Mouse (Mus musculus) embryonic stem cell, embryonic (primary cell): ENCODE measurements at regions not wholly inside any gene's neighbourhood (a gene's known extent, or its start where the extent isn't known, plus 50 kb on each side); places are given as distances from the start of the nearest gene placed in this dataset.

Experiments
- CTCF ChIA-PET, 4 experiments: fragments of 300-600 bp in 2 of 4; fragments of 350-600 bp in 2 of 4; sonication (Branson Sonifier 250); formaldehyde crosslinking; loops; one replicate each; lab custom pipeline; 2022; ENCODE audit warnings: inconsistent platforms in 2 of 4; lab: Charles Lee
- POLR2A ChIA-PET, 4 experiments: fragments of 300-600 bp in 2 of 4; fragments of 350-600 bp in 2 of 4; sonication (Branson Sonifier 250); formaldehyde crosslinking; loops; one replicate each; lab custom pipeline; 2022; ENCODE audit warnings: antibody characterized with exemption in 4 of 4, inconsistent platforms in 1 of 4; lab: Charles Lee

- POLR2A ChIA-PET = interaction anchor here in 2 of 4 experiments (0.5 to 0.8 kb wide), 2 partner anchors 18 to 239 kb away, joined by 3 read pairs; no protein-coding TSS in a partner anchor
- CTCF ChIA-PET = interaction anchor here in 1 of 4 experiments (0.7 kb wide), 1 partner anchor 225 kb away, joined by 3 read pairs; no protein-coding TSS in a partner anchor
These were observed 194.9 kb upstream of the Nectin1 start for GRCm38 (mm10) chr9:43548883-43549282.

DNA sequence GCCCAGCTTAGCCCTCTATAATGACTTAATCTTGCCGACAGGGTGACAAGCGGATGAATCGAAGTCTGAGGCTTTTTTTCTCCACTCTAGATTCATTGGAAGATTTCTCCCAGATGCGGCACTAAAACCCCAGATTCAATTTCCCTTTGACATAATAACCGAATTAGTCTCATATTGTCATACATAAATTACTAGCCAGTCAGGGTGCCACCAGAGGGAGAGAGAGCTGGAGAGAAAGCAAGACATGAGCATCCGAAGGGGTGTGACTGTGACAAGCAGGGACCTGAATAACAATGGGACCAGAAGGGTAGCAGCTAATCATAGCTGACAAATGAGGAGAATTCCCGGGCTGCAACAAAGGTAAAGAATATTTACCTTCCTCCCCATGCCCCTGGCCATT lies 194.5 kb upstream of the Nectin1 start:
- POLR2A ChIA-PET = interaction anchor here in 1 of 4 experiments (0.5 to 0.8 kb wide), 2 partner anchors 17 to 163 kb away, joined by 3 to 5 read pairs; no protein-coding TSS in a partner anchor
- CTCF ChIA-PET = interaction anchor here in 1 of 4 experiments (0.7 kb wide), 1 partner anchor 225 kb away, joined by 3 read pairs; no protein-coding TSS in a partner anchor

- ChIA-PET CTCF (interaction anchor here in 2 of 4 experiments (0.6 to 1.1 kb wide), 5 partner anchors 12 to 689 kb away, joined by 3 to 16 read pairs (median 4); no protein-coding TSS in a partner anchor), POLR2A (interaction anchor here in 1 of 4 experiments (0.8 kb wide), 1 partner anchor 17 kb away, joined by 3 read pairs; no protein-coding TSS in a partner anchor)
These were observed 191.0 kb upstream of the Nectin1 start for GRCm38 (mm10) chr9:43552758-43553157.

DNA sequence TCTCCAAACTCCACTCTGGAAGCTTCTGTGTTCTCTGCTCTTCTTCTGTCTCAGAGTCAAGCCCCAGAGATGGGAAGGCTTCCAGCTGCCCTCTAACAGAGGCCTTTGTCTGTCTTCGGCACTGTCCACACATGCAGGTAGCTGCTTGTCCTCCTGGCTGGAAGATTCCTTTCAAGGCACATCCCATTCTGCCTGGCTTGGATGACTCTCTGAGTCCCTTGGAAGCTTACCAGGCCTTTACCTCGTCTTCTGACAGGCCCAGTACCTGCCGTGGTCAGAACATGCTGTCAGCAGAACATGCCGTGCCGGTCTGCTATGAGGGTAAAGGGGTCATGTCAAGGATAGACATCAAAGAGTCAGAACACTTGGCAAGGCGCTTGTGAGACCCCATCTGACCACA lies 181.8 kb upstream of the Nectin1 start:
- ChIA-PET CTCF (no interaction called here), POLR2A (interaction anchor here in 1 of 4 experiments (0.6 kb wide), 1 partner anchor 35 kb away, joined by 8 read pairs; no protein-coding TSS in a partner anchor)

DNA sequence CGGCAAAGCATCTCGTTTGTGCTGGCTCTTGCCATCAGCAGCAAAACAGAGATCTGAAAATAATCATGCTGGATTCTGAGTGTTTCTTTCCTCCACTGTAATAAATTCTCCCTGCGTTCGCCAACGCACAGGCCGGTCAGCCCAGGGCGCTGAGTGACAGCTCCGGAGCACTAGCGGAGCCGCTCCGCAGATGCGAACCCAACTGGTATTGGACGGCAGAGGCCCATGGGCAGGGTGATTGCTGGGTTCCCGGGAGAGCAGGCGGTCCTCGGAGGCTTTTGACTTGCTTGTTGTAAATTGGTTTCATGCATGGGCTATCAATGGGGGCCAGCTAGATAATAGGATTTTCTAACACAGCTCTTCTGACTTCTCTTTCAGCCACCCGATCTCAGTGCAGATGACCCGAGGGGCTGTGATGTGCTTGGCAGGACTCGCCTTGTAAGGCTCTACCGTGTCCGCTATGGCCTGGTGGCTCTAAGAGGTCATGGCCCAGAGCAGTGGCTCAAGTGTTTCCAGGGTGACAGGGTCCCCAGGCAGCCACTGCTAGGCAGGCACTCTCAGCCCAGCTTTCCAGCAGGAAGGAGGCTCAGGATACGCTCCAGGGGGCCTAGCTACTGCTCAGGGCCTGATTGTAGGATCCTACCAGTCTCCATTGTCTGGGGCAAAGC lies 179.4 kb upstream of the Nectin1 start:
- POLR2A ChIA-PET = no interaction called here
- CTCF ChIA-PET = interaction anchor here in 1 of 4 experiments (0.6 kb wide), 1 partner anchor 12 kb away, joined by 4 read pairs; no protein-coding TSS in a partner anchor

- CTCF ChIA-PET = interaction anchor here in 1 of 4 experiments (0.7 kb wide), 1 partner anchor 10 kb away, joined by 5 read pairs; no protein-coding TSS in a partner anchor
- POLR2A ChIA-PET = interaction anchor here in 2 of 4 experiments (0.6 to 1.3 kb wide), 2 partner anchors 9 to 73 kb away, joined by 4 read pairs; no protein-coding TSS in a partner anchor
These were observed 174.9 kb upstream of the Nectin1 start for GRCm38 (mm10) chr9:43568851-43569250.

- CTCF ChIA-PET = interaction anchor here in 3 of 4 experiments (0.5 to 0.7 kb wide), 4 partner anchors 172 to 1866 kb away, joined by 3 read pairs; partner anchors contain the start of gene Nectin1 (in 1 of the 3)
These were observed 172.7 kb upstream of the Nectin1 start for GRCm38 (mm10) chr9:43571086-43571485.

GRCm38 (mm10) chr9:43575659-43576058 lies 168.1 kb upstream of the Nectin1 start:
- ChIA-PET CTCF (no interaction called here), POLR2A (no interaction called here)

More at GRCm38 (mm10) chr9:43571086-43571485, 172.7 kb upstream of the Nectin1 start:
- POLR2A ChIA-PET = no interaction called here

- ChIA-PET POLR2A (interaction anchor here in 1 of 4 experiments (1.5 kb wide), 1 partner anchor 10 kb away, joined by 3 read pairs; no protein-coding TSS in a partner anchor), CTCF (no interaction called here)
These were observed 163.1 kb upstream of the Nectin1 start for GRCm38 (mm10) chr9:43580653-43581052.

GRCm38 (mm10) chr9:43585616-43586015 lies 158.2 kb upstream of the Nectin1 start:
- ChIA-PET CTCF (no interaction called here), POLR2A (no interaction called here)

GRCm38 (mm10) chr9:43593236-43593635 lies 150.5 kb upstream of the Nectin1 start:
- CTCF ChIA-PET = no interaction called here
- POLR2A ChIA-PET = no interaction called here

DNA sequence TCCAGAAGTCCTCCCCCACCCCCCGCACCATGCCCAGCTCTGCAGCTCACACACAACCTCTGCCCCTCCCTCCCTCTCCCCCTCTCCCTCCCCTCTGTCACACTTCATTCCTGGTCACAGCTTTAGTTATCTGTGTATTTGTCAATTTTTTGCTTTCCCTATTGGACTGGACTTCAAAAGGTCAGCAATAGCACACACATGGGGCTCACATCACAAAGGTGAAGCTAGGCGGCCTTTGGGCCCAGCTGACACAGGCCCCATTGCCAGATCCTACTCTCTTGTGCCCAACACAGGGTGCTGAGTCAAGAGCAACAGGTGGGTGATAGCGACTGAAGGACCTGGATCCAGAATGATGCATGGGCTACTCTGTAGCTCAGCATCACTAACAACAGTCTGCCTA lies 149.0 kb upstream of the Nectin1 start:
- POLR2A ChIA-PET = interaction anchor here in 2 of 4 experiments (0.8 kb wide), 2 partner anchors 18 to 34 kb away, joined by 5 to 6 read pairs; no protein-coding TSS in a partner anchor

DNA sequence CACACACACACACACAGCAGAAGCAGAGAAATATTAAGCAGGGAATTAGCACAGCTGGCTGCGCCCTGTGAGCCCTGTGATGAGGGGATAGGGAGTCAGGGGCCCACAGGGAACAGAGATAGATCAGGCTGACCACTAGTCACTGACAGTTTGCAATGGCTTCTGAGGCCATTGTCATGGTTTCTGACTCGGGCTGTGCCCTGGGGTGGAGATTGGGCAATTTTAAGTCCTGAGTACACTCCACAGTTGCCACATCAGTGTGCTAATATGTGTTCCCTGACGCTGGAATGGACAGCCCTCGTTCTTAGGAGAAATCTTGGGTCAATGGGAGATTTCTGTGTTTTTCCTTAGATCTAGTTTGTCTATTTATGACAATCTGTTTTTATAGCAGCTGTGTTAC lies 148.3 kb upstream of the Nectin1 start:
- ChIA-PET CTCF (no interaction called here), POLR2A (interaction anchor here in 1 of 4 experiments (0.8 kb wide), 1 partner anchor 19 kb away, joined by 5 read pairs; no protein-coding TSS in a partner anchor)

More for the DNA sequence above, 149.0 kb upstream of the Nectin1 start:
- CTCF ChIA-PET = interaction anchor here in 1 of 4 experiments (0.6 kb wide), 1 partner anchor 40 kb away, joined by 4 read pairs; no protein-coding TSS in a partner anchor

GRCm38 (mm10) chr9:43600396-43600795 lies 143.4 kb upstream of the Nectin1 start:
- ChIA-PET CTCF (no interaction called here), POLR2A (no interaction called here)

GRCm38 (mm10) chr9:43617632-43618031 lies 126.2 kb upstream of the Nectin1 start:
- CTCF ChIA-PET = interaction anchor here in 2 of 4 experiments (0.5 to 0.6 kb wide), 3 partner anchors 9 to 546 kb away, joined by 3 to 7 read pairs (median 3); no protein-coding TSS in a partner anchor

DNA sequence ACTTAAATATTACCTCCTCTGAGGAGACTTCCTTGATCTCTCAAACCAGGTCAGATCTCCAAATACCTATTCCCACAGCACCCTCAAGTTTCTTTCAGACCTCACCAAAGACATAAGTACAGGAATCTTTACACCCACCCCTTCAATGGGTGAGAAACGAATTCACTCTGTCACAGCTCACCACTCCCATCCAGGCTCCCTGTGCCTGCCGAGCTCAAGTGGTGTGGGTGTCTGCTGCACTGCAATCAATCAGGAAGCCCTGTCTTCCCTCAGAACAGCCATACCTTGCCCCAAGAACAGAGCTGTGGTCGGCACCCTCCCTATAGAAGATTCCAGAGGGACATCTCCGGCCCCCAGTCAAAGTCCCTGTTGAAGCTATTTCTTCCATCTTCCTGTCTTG lies 116.2 kb upstream of the Nectin1 start:
- POLR2A ChIA-PET = interaction anchor here in 1 of 4 experiments (1.4 kb wide), 1 partner anchor 10 kb away, joined by 4 read pairs; no protein-coding TSS in a partner anchor
- CTCF ChIA-PET = no interaction called here

More at GRCm38 (mm10) chr9:43617632-43618031, 126.2 kb upstream of the Nectin1 start:
- POLR2A ChIA-PET = interaction anchor here in 2 of 4 experiments (0.6 to 1.5 kb wide), 4 partner anchors 9 to 1145 kb away, joined by 3 to 4 read pairs (median 3); no protein-coding TSS in a partner anchor

DNA sequence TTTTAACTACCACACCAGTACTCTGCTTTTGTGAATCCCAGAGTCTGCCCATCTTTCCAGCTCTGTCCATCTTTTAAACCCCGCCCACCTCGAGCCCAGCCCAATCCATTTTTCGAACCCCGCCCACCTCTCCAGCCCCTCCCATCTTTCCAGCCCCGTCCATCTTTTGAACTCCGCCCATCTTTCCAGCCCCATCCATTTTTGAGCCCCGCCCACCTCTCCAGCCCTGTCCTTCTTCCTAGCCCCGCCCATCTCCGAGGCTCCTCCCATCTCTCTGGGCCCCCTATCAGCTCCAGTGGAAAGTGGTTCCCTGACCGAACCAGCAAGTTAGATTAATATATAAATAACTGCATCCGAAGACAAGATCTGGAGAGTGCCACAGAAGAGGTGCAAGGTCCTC lies 115.0 kb upstream of the Nectin1 start:
- POLR2A ChIA-PET = interaction anchor here in 2 of 4 experiments (0.6 kb wide), 2 partner anchors 34 to 69 kb away, joined by 3 to 6 read pairs; no protein-coding TSS in a partner anchor
- CTCF ChIA-PET = no interaction called here

DNA sequence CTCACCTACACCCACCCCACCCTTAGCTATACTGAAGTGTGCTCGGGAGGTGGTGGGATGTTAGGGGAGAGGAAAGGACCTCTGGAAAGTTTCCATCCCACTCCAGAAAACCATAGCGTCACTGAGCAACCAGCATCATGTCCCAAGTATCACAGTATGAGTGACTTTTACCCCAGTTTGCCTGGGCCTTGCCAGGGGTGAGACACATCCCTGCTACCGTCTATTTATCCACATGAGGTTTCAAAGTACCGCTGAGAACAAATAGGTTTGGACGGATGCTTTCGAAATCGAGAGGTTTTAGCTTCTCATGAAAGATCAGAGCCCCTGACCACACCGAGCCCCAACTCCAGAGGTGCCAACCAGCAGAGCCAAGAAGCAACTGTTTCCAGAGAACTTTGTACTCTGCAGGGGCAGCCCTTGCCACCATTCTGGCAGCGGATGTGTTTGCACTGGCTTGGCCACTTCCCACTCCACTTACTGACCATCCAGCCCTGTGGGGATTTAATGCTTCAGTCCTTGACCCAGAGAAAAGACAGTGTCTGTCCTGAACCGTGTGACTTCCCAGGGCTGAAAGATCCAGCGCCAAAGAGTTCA lies 107.3 kb upstream of the Nectin1 start:
- CTCF ChIA-PET = no interaction called here
- POLR2A ChIA-PET = no interaction called here

DNA sequence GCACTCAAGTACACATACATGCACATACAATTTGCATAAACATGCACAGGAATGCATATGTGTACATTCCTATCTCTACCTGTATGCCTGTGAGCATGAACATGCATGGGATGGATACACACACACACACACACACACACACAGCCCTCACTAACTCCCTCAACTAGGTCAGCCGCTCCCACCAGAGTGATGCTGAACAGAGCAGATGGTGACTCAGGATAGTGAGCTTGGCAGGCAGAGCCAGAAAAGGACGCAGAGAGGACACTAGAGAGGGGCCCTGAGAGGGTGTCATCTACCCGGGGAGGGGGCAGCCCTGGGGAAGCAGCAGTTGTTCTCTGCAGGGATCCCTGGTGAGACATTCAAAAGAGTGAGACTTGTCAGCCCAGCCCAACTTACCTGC lies 85.6 kb upstream of the Nectin1 start:
- POLR2A ChIA-PET = interaction anchor here in 1 of 4 experiments (0.7 kb wide), 1 partner anchor 83 kb away, joined by 3 read pairs; no protein-coding TSS in a partner anchor
- CTCF ChIA-PET = no interaction called here
